Mouse (Mus musculus) WW6 (cell line): ENCODE measurements around the gene Grm6.

ENCODE experiments used
- DNase-seq: peaks from one replicate; pipeline ENCODE4 v3.0.0-alpha.2; 2013; ENCODE audit warnings: low read depth, low spot score

Gene Grm6

GRCm38 (mm10) chr11:50850177-50850735 is at the start of gene Grm6:
TSS of gene Grm6 (plus strand) at chr11:50850685.
- no peak for DNase-seq

DNA sequence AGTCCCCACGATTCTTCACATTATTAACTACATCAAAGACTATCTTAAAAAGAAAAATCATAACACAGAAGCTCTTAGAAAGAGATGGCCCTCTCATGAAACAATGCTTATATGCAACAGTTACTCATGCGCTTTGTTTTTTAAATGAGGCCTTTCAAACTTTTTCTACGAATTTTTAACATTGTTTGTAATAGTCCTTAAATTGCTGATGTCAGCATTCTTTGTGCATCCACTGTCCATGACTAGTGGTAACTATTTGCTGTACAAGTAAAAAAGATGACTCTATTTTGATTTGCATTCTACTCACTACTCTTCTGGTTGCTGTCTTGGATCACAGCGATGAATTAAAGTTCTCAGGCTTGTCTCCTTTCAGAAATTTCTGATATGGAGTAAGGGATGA is 36.3 kb upstream of the Grm6 start:
- DNase-seq, result no peak

DNA sequence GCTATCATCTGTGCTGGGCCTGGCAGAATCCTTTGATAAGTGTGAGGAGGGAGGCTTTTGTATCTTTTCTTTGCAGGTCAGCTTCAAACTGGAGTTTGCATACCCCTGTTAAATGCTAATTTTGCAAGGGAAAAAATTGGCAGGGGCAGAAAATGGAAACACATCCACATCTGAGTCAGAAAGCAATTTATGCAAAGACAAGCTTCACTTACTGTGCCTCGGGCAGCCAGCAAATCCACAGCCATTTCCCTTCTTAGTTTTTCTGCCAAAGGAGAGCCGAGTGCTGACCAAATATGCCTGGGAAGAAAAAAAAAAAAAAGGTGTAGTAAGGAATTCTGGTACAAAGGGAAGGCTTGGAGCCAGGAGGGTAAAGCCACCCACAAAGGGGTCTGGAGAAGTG is 24.3 kb upstream of the Grm6 start:
- no peak for DNase-seq

GRCm38 (mm10) chr11:50827010-50827953 is 23.2 kb upstream of the Grm6 start, which contains the start of gene Zfp354c:
TSS of gene Zfp354c (minus strand) at chr11:50827724.
- DNase-seq, result peak; percentile 65

- no peak for DNase-seq
Measured at GRCm38 (mm10) chr11:50835727-50836126, 14.8 kb upstream of the Grm6 start.

GRCm38 (mm10) chr11:50841023-50841735 is 9.3 kb upstream of the Grm6 start, which contains the start of gene Zfp879:
TSS of gene Zfp879 (minus strand) at chr11:50841552.
- DNase-seq, result peak; percentile 76

- no peak for DNase-seq
Measured at GRCm38 (mm10) chr11:50845951-50846350, 4.5 kb upstream of the Grm6 start.

DNA sequence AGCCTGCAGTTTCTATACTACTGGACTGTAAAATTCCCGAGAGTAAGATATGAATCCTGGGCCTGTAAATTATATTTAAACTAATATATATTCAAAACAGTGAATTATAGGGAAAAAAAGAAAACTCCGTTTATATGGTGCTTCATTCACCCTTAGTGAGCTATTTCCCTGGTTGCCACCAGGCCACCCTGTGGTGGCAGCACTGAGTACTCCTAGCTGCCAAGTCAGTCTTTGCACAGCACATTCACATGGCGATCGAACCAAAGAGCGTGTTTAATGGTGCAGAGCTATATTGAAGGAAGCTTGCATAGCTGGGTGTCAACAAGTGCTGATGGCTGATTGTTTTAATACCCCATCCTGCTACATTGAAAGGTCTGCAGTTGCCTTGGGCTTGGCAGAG is 3.4 kb upstream of the Grm6 start:
- no peak for DNase-seq

DNA sequence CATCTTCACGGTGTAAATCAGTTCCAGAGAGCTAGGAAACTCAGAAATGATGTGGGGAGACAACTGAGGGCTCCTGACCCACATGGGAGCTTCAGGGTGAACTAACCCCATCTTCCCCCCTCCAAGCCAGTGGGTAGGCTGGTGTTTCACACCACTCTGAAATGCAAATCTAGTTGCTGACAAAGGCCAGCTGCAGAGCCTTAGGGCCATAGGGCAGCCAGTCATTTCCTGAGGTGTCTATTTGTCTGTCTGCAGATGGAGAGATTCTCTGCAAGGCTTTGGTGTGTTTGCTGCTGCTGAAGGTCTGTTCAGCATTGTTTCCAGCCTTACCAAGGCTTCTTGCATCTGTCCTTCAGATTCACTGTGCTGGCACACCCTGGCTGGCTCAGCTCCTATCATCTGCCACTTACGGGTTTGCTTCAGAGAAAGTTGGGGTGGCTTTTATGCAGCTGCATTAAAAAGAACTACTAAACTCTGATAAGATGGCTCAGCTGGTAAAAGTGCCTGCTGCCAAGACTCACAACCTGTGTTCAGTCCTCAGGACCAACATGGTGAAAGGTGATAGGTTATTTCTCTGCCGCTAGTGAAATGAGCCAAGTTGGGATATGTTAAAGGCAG is 1.9 kb upstream of the Grm6 start:
- DNase-seq, result no peak

DNA sequence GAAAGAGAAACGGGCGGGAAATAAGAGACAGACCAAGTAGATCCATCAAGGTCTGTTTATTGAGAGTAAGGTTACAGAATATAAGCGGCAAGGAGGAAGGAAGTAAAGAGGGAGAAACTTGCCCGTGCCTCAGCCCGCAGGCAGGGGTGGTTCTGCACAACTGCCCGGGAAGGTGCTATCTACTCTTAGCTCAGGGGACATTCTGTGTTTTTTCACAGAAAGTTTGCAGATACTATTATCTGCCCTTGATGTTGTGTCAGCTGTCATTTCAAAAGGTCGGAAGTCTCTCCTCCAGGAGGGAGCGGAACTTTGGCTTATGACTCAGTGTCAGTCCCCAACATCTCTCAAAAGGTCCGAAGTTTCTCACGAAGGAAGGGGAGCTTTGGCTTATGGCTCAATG is 1.2 kb upstream of the Grm6 start:
- DNase-seq, result no peak

DNA sequence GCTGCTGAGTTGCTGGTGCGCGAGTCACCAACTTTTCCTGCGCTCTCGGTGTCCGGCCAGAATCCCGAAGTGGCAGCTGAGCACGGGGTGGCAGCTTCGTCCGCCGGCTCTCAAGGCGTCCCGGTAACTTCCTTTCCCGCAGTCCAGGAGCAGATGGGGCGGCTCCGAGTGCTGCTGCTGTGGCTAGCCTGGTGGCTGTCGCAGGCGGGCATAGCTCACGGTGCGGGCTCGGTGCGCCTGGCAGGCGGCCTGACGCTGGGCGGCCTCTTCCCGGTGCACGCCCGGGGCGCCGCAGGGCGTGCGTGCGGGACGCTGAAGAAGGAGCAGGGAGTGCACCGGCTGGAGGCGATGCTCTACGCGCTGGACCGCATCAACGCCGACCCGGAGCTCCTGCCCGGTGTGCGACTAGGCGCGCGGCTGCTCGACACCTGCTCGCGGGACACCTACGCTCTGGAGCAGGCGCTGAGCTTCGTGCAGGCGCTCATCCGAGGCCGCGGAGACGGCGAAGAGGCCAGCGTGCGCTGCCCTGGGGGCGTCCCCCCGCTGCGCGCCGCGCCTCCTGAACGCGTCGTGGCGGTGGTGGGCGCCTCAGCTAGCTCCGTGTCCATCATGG is 610 bp downstream of the Grm6 start:
- no peak for DNase-seq

GRCm38 (mm10) chr11:50878641-50879040 is 28.2 kb downstream of the Grm6 start:
- DNase-seq, result no peak

DNA sequence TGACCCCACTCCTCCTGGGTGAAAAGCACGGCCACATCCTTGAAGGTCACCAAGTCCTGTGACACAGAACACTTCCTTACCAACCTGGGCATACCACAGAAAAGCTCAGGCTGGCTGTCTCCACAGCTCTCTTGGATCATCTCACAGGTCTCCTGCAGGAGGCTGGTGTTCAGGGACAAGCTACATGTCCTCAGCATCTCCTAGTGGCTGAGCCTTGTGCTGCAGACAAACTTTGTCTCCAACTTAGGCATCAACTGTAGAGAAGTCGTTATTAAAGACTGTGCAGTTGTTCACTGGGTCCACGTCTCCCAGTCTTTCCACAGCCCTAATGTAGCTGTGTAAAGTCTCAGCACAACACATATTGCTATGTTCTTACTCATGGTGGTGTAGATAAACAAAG is 33.3 kb downstream of the Grm6 start:
- DNase-seq, result no peak

DNA sequence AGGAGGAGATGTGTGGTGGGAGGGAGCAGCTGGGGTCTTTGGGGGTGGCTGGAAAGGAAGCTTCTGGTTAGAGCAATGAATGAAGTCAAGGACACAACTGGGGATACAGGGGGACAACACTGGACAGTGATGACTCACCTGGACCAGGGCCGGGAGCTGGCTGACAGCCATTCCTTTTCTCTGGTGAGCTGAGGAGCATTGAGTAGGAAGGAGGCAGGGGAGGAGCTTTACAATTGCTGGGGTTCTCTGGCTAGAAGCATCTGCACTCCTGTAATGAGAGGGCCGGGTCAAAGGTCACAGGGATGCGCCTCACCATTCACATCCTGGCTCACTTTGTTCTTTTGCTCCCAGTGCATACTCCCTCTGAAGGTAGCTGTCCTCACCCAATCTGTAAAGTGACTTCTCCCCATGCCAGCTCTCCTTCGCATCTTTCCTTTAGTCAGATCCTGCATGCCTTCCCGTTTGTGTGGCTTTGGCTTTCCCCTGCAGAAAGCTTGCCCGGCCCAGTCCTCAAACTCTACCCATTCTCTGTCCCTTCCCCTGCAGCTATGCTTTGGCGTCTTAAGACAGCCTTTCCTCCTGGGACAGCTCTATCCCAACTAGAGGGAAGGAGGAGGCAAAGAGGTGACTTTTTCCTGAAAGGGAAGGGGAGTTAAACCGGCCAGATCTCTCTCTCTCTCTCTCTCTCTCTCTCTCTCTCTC is 35.9 kb downstream of the Grm6 start:
- no peak for DNase-seq

- no peak for DNase-seq
Measured at GRCm38 (mm10) chr11:50886933-50887293, 36.4 kb downstream of the Grm6 start.

GRCm38 (mm10) chr11:50887390-50888128 is 37.1 kb downstream of the Grm6 start, which contains the start of gene Zfp454:
TSS of gene Zfp454 (minus strand) at chr11:50887651.
- peak; percentile 79 for DNase-seq

DNA sequence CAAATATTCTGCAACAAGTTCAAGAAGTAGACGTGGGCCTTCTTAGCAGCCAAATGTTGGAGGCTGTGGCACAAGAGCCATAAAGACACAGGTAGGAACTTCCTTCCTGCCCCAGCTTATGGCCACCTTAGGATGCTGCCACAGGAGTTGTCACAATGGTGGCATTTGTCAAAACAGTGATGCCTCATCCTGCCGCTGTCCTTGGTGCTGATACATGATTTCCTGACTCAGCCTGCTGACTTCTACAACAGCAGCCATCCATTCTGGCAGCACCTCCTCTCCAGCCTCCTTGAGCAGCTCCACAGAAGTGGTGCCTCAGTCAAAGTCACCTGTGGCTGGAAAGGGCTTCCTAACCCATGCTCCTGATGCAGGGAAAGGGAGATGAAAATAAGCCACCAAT is 42.0 kb downstream of the Grm6 start:
- DNase-seq, result no peak

DNA sequence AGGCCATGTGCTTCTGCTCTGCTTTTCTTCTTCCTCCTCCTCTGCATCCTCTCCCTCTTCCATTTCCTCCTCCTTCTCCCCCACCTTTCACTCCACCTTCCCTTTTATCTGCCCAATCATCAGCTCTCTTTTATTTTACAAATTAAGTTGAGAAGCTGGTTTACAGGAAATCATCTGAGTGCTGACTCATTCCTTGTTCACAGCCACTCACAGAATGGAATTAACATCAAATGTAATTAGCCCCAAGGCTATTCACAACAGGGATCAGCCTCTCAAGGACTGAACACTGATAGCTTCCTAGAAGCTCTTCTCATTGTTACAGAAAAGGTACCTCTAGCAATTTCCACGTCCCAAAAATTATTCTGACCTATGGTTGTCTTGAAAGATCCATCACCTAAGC is 46.9 kb downstream of the Grm6 start:
- DNase-seq, result peak; percentile 33

DNA sequence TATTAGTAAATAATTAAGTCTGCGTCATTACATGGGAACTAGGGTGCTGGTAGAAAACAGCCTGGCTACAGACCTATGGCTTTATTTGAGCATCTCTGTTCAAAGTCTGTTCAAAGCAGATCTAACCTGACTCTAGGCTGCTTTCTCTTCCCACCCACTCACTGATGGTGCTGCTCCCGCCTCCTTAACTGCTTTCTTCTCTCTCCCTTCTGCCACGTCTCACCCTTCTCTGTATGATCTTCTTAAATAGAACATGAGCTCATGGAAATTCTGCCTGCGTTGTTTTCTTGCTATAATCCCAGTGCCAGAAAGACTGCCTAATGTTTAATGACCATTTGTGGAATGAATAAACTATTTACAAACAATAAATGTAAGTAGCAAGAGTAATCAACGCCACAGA is 57.7 kb downstream of the Grm6 start:
- no peak for DNase-seq

DNA sequence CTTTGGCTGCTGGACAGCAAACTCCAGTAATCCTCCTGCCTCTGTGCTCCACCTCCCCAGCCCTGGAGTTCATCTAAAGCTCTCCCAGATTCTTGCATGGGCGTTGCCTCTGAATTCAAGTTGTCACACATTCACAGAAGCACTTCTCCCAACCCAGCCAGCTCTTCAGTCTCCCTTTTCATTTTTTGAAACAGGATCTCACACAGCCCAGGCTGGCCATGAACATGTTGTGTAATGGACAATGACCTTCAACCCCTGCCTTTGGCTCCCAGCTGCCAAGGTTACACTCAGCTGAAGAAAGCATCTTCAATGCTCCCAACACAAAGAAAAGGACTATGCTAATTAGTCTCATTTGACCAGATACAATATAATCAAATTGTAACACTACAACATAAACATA is 62.8 kb downstream of the Grm6 start:
- no peak for DNase-seq
